Mouse (Mus musculus): Measurements from ENCODE around the gene Hsd11b2. TPM values are rescaled to one million over a fixed set of nuclear protein-coding genes. Genes with fewer than 3 reads are reported as not detected.

Gene Hsd11b2
- total RNA-seq, 2 experiments from 2014 or later, result 0.16 to 0.53 TPM

- no peak for DNase-seq (ENCODE audit: low spot score in 2 of 2)
Observed at GRCm38 (mm10) chr8:105521061-105521460, 2.5 kb downstream of the Hsd11b2 start.

- no peak for DNase-seq (ENCODE audit: low spot score in 2 of 2)
Observed at GRCm38 (mm10) chr8:105521995-105522769, 3.6 kb downstream of the Hsd11b2 start.

GRCm38 (mm10) chr8:105522890-105523289 is 4.3 kb downstream of the Hsd11b2 start:
- DNase-seq (ENCODE audit: low spot score in 2 of 2), result no peak

GRCm38 (mm10) chr8:105527110-105527509 is 8.6 kb downstream of the Hsd11b2 start:
- DNase-seq (ENCODE audit: low spot score in 2 of 2), result no peak

- DNase-seq (ENCODE audit: low spot score in 2 of 2), result no peak
Observed at GRCm38 (mm10) chr8:105528206-105528605, 9.7 kb downstream of the Hsd11b2 start.

- no peak for DNase-seq (ENCODE audit: low spot score in 2 of 2)
Observed at GRCm38 (mm10) chr8:105529271-105529670, 10.7 kb downstream of the Hsd11b2 start.

GRCm38 (mm10) chr8:105531774-105532173 is 13.2 kb downstream of the Hsd11b2 start:
- DNase-seq (ENCODE audit: low spot score in 2 of 2), result peak in 1 of 2 experiments; percentile 61

- no peak for DNase-seq (ENCODE audit: low spot score in 2 of 2)
Observed at GRCm38 (mm10) chr8:105533439-105533838, 14.9 kb downstream of the Hsd11b2 start.

- peak; percentile 69 to 72 for DNase-seq (ENCODE audit: low spot score in 2 of 2)
Observed at GRCm38 (mm10) chr8:105533892-105534329, 15.4 kb downstream of the Hsd11b2 start.

- no peak for DNase-seq (ENCODE audit: low spot score in 2 of 2)
Observed at GRCm38 (mm10) chr8:105536546-105536945, 18.0 kb downstream of the Hsd11b2 start.

GRCm38 (mm10) chr8:105537011-105537677 is 18.6 kb downstream of the Hsd11b2 start:
- DNase-seq (ENCODE audit: low spot score in 2 of 2), result no peak

GRCm38 (mm10) chr8:105538940-105539339 is 20.4 kb downstream of the Hsd11b2 start:
- no peak for DNase-seq (ENCODE audit: low spot score in 2 of 2)

GRCm38 (mm10) chr8:105542032-105542656 is 23.6 kb downstream of the Hsd11b2 start:
- no peak for DNase-seq (ENCODE audit: low spot score in 2 of 2)

GRCm38 (mm10) chr8:105542808-105543207 is 24.3 kb downstream of the Hsd11b2 start:
- DNase-seq (ENCODE audit: low spot score in 2 of 2), result no peak

GRCm38 (mm10) chr8:105543703-105544102 is 25.1 kb downstream of the Hsd11b2 start:
- no peak for DNase-seq (ENCODE audit: low spot score in 2 of 2)

GRCm38 (mm10) chr8:105544544-105545205 is 26.1 kb downstream of the Hsd11b2 start:
- no peak for DNase-seq (ENCODE audit: low spot score in 2 of 2)

- no peak for DNase-seq (ENCODE audit: low spot score in 2 of 2)
Observed at GRCm38 (mm10) chr8:105545249-105545648, 26.7 kb downstream of the Hsd11b2 start.

- DNase-seq (ENCODE audit: low spot score in 2 of 2), result no peak
Observed at GRCm38 (mm10) chr8:105546384-105547350, 28.1 kb downstream of the Hsd11b2 start.

- DNase-seq (ENCODE audit: low spot score in 2 of 2), result no peak
Observed at GRCm38 (mm10) chr8:105549506-105549905, 31.0 kb downstream of the Hsd11b2 start.

GRCm38 (mm10) chr8:105550083-105550482 is 31.5 kb downstream of the Hsd11b2 start:
- no peak for DNase-seq (ENCODE audit: low spot score in 2 of 2)
